Mouse (Mus musculus) midbrain, embryonic 13.5 days (tissue): ENCODE measurements at regions not wholly inside any gene's neighbourhood (a gene's known extent, or its start where the extent isn't known, plus 50 kb on each side); places are given as distances from the start of the nearest gene placed in this dataset.

Experiments
- ATAC-seq: fragments of 200-750 bp; cut with Nextera tagmentation; 2 replicates; pipeline ENCODE4 v1.8.0; 2017; ENCODE audit warnings: mild to moderate bottlenecking, moderate TSS enrichment, moderate library complexity
- H3K27ac ChIP-seq: fragments of 300-500 bp; sonication (generic); 2 replicates; pipeline ENCODE4 v1.5.1; 2015; ENCODE audit warnings: inconsistent platforms, mild to moderate bottlenecking, moderate library complexity
- H3K27me3 ChIP-seq: fragments of 300-500 bp; sonication (generic); 2 replicates; pipeline ENCODE4 v1.6.1; 2015; ENCODE audit warnings: mild to moderate bottlenecking, inconsistent platforms
- H3K36me3 ChIP-seq: fragments of 300-500 bp; sonication (generic); 2 replicates; pipeline ENCODE4 v1.6.1; 2015; ENCODE audit warnings: mild to moderate bottlenecking, inconsistent platforms
- H3K4me1 ChIP-seq: fragments of 300-500 bp; sonication (generic); replicated peaks from 2 replicates; pipeline ENCODE4 v1.6.1; 2015; ENCODE audit warnings: inconsistent platforms
- H3K4me2 ChIP-seq: fragments of 300-500 bp; sonication (generic); replicated peaks from 2 replicates; pipeline ENCODE4 v1.6.1; 2015; ENCODE audit warnings: moderate library complexity, mild to moderate bottlenecking, inconsistent platforms
- H3K4me3 ChIP-seq: fragments of 300-500 bp; sonication (generic); replicated peaks from 2 replicates; pipeline ENCODE4 v1.5.1; 2015; ENCODE audit warnings: mild to moderate bottlenecking, inconsistent platforms
- H3K9ac ChIP-seq: fragments of 300-500 bp; sonication (generic); replicated peaks from 2 replicates; pipeline ENCODE4 v1.6.1; 2015; ENCODE audit warnings: mild to moderate bottlenecking, inconsistent platforms
- H3K9me3 ChIP-seq: fragments of 300-500 bp; sonication (generic); 2 replicates; pipeline ENCODE4 v1.6.1; 2016; ENCODE audit warnings: mild to moderate bottlenecking, inconsistent platforms
- WGBS: fragments of 180-500 bp; shearing (Covaris S2); methylation state at CpG from one replicate; pipeline ENCODE4 v1.1.7; 2015; 5-methylcytosine and 5-hydroxymethylcytosine counted together

DNA sequence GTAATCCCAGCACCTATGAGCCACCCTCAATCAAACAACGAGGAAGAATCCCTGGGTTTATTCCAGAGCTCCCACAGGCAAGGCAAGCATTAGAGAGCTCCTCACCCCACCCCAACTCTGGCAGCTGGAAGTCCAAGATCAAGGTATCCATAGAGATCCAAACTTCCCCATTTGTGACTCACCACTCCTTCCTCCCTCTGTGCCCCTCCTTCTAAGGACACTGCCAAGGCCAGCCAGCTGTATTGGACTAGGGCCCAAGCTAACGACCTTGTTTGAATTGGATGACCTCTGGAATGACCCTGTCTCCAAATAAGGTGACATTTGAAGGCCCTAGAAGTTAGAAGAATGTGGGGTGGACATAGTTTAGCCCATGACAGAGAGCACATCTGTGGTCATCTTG, 208.0 kb downstream of the Bcor start:
- Histone ChIP-seq H3K4me2 (no peak overlapping the region), H3K36me3 (no peaks in the 10 kb centered on the region), H3K4me1 (no peaks in the 10 kb centered on the region), H3K4me3 (no peak overlapping the region), H3K27me3 (peaks cover 4% of the 10 kb centered on the region; the same call in 1 of the 2 replicates), H3K27ac (no peak overlapping the region), H3K9me3 (no peaks in the 10 kb centered on the region), H3K9ac (no peak overlapping the region)
- no peak for ATAC-seq
- WGBS, result 54% methylated on average over 2 of the region's 2 CpGs

DNA sequence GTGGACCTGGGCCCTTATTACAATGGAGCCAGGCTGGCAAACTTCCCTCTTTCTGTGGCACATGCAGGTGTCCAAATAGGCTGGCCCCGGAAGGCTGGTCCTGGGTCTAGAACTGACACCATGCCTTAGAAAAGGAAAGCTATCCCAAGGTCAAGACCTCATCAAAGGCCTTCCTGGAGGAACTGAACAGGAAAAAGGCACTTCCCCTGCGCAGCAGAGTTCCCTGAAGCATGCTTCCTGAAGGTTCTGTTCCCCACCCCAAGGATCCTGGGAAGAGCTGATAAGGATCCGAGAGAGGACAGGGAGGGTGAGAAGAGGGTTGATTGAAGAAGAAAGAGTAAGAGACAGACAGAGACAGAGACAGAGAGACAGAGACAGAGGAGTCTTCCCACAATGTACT, 204.0 kb downstream of the Bcor start:
- WGBS, result 84% methylated on average over 3 of the region's 3 CpGs

DNA sequence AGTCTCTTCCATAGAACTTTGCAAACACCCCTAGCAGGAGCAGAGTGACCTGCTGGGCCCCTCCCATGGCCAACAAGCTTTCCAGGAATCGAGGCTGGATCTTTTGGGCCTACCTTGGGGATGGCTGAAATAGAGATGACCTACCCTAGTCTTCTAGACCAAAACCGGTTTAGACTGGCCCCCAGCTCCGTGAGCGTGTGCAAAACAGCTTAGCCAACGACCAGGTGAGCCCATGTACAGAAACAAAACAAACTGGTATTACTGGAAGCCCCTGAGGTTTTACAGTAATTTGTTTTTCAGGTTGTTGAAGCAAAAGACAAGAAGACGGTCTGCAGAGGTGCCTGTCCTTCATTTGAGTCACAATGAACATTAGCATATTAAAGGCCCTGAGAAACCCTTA, 203.1 kb downstream of the Bcor start:
- Histone ChIP-seq H3K27ac (no peak overlapping the region), H3K9me3 (no peaks in the 10 kb centered on the region), H3K27me3 (no peaks in the 10 kb centered on the region; the same call in 1 of the 2 replicates), H3K9ac (no peak overlapping the region), H3K36me3 (no peaks in the 10 kb centered on the region), H3K4me3 (no peak overlapping the region), H3K4me1 (no peaks in the 10 kb centered on the region), H3K4me2 (no peak overlapping the region)
- WGBS, result 43% methylated on average over 6 of the region's 6 CpGs
- ATAC-seq, result no peak

More for the DNA sequence above, 204.0 kb downstream of the Bcor start:
- Histone ChIP-seq H3K36me3 (no peaks in the 10 kb centered on the region), H3K4me1 (no peaks in the 10 kb centered on the region), H3K9me3 (no peaks in the 10 kb centered on the region), H3K4me3 (no peak overlapping the region), H3K27me3 (no peaks in the 10 kb centered on the region; the same call in 1 of the 2 replicates), H3K4me2 (no peak overlapping the region), H3K27ac (no peak overlapping the region), H3K9ac (no peak overlapping the region)
- ATAC-seq, result no peak

DNA sequence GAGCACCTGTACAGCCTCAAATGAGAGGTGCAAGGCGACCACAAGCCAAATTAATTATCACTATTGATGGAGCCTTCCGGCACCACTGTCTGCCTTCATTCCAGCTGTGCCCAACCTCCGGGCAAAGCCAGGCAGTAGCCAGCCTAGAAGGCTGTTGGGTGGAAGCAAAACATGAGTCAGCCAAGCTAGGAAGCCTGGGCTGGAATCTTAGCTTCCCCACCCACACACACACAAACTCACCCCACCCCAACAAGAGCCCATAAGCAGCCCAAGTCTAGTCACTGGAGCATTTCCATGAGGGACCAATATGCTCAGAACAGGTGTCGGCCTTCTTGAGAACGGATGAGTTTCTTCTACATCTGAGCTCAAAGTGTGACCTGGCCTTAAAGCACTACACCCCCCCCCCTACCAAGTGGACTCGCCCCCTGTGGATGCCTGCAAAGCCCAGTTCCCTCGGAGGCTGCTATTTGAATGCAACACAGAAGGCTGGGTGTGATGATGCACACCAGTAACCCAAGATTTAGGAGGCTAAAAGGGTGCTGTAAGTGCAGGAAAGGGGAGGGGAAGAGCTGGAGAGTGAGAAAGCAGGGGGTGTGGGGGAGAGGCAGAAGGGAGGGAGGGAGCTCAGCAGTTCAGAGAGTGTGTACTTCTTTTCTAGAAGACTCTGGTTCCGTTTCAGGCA, 200.1 kb downstream of the Bcor start:
- 67% methylated on average over 8 of the region's 8 CpGs for WGBS
- no peak overlapping the region for H3K4me2 ChIP-seq
- H3K9ac ChIP-seq, result no peak overlapping the region
- no peaks in the 10 kb centered on the region; the same call in 1 of the 2 replicates for H3K27me3 ChIP-seq
- no peak overlapping the region for H3K27ac ChIP-seq
- H3K4me3 ChIP-seq, result no peak overlapping the region
- H3K9me3 ChIP-seq, result no peaks in the 10 kb centered on the region
- no peak for ATAC-seq
- H3K36me3 ChIP-seq, result no peaks in the 10 kb centered on the region
- H3K4me1 ChIP-seq, result no peaks in the 10 kb centered on the region

DNA sequence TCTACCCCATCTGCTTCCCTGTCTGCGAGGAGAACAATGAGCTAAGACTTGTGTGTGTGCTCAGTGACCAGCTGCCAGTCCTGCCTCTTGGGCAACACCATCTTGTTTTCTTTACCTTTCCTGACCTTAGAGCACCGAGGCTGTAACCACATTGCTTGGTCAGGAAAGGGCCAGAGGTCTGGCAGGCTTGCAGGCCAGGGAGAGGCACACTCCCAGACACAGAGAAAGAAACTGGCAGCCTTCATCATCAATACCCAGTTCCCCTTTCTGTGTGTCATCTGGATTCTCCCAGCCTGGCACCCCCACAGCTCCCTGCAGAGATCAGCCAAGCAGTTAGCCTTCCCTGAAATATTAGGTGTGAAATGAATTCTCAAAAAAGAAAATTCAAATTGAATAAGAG, 198.8 kb downstream of the Bcor start:
- Histone ChIP-seq H3K4me3 (no peak overlapping the region), H3K9ac (no peak overlapping the region), H3K27ac (no peak overlapping the region), H3K27me3 (no peaks in the 10 kb centered on the region; the same call in 1 of the 2 replicates), H3K4me2 (no peak overlapping the region), H3K36me3 (no peaks in the 10 kb centered on the region), H3K9me3 (no peaks in the 10 kb centered on the region), H3K4me1 (no peaks in the 10 kb centered on the region)
- ATAC-seq, result no peak
- 47% methylated on average over 2 of the region's 2 CpGs for WGBS

DNA sequence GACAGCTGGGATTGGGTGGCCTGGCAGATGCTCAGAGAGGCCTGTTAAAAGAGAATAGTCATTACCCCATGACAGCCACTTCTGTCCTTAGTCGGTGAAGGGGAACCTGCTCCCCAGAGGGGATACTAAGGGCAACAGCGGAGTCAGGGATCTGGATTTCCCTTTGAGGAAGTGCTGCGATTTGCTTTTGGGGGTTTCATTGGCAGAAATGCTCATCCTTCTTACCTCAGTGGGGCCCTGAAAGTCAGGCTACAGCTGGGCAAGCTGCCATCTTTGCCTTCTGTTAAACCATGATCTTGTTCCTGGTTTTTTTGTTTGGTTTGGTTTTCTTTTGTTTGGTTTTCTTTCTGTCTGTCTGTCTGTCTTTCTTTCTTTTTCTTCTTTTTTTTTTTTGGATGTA, 195.7 kb downstream of the Bcor start:
- Histone ChIP-seq H3K27ac (no peak overlapping the region), H3K9me3 (no peaks in the 10 kb centered on the region), H3K4me1 (no peaks in the 10 kb centered on the region), H3K4me3 (no peak overlapping the region), H3K36me3 (no peaks in the 10 kb centered on the region), H3K4me2 (no peak overlapping the region), H3K27me3 (no peaks in the 10 kb centered on the region), H3K9ac (no peak overlapping the region)
- ATAC-seq, result no peak
- 38% methylated on average over 3 of the region's 3 CpGs for WGBS

DNA sequence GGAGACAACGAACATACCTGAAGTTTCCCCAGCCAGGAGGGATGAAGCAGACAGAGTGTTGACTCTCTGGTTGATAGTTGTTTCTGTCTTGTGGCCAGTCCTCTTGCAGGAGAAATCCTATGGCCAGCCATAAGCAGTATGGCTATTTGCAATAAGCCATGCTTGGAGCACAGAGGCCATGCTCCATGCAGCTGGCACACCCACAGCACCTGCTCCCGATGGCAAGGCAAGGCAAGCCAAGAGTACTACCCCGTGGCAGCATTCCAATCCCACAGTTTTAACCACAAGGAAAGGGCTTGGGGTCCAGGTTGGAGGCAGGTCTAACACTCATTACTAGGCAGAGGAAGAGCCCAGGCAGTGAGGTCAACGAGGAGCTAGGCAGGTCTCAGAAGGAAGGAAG, 181.5 kb downstream of the Bcor start:
- peaks cover 6% of the 10 kb centered on the region; the same call in 1 of the 2 replicates for H3K27me3 ChIP-seq
- H3K9ac ChIP-seq, result no peak overlapping the region
- no peak for ATAC-seq
- H3K4me1 ChIP-seq, result no peaks in the 10 kb centered on the region
- no peak overlapping the region for H3K4me3 ChIP-seq
- no peak overlapping the region for H3K4me2 ChIP-seq
- H3K9me3 ChIP-seq, result no peaks in the 10 kb centered on the region
- no peak overlapping the region for H3K27ac ChIP-seq
- H3K36me3 ChIP-seq, result no peaks in the 10 kb centered on the region
- WGBS, result 78% methylated on average over 4 of the region's 4 CpGs

DNA sequence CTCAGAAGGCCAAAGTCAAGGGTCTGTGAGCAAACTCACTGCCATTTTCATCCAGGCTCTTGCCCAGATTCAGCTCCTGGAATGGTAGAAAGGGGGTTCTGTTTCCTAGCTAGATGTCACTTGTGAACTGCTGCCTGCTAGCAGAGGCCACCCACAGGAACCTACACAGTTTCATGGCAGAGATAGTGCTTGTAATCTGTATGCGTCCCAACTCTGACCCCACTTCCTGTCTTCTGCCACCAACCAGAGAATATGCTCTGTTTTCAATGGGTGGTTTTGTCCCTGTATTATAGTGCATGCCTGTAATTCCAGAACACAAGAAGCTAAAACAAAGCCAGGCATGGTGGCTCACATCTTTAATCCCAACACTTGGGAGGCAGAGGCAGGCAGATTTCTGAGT, 176.9 kb downstream of the Bcor start:
- WGBS, result 88% methylated on average over 1 of the region's 1 CpGs
- Histone ChIP-seq H3K36me3 (no peaks in the 10 kb centered on the region), H3K4me3 (no peak overlapping the region), H3K4me2 (no peak overlapping the region), H3K9me3 (no peaks in the 10 kb centered on the region), H3K4me1 (no peaks in the 10 kb centered on the region; the same call in 1 of the 2 replicates), H3K9ac (no peak overlapping the region), H3K27me3 (peaks cover 12% of the 10 kb centered on the region; the same call in 1 of the 2 replicates), H3K27ac (no peak overlapping the region)
- ATAC-seq, result no peak
